Mouse (Mus musculus) kidney, adult 18-20 months (tissue): ENCODE data around the gene Slc16a10.

ENCODE experiments used
- DNase-seq: peaks from one replicate; pipeline ENCODE4 v3.0.0; 2021

Gene Slc16a10

GRCm38 (mm10) chr10:40107995-40108394, 34.1 kb downstream of the Slc16a10 start:
- DNase-seq = no peak

- DNase-seq = no peak
These were observed 36.9 kb downstream of the Slc16a10 start for GRCm38 (mm10) chr10:40105174-40105573.

GRCm38 (mm10) chr10:40103790-40104189, 38.3 kb downstream of the Slc16a10 start:
- DNase-seq = no peak

- DNase-seq = no peak
These were observed 39.1 kb downstream of the Slc16a10 start for GRCm38 (mm10) chr10:40102986-40103385.

GRCm38 (mm10) chr10:40102166-40102565, 39.9 kb downstream of the Slc16a10 start:
- DNase-seq = no peak

- no peak for DNase-seq
These were observed 43.6 kb downstream of the Slc16a10 start for GRCm38 (mm10) chr10:40098441-40098840.

GRCm38 (mm10) chr10:40097519-40097918, 44.5 kb downstream of the Slc16a10 start:
- DNase-seq = no peak

- no peak for DNase-seq
These were observed 47.3 kb downstream of the Slc16a10 start for GRCm38 (mm10) chr10:40094752-40095151.

- no peak for DNase-seq
These were observed 48.5 kb downstream of the Slc16a10 start for GRCm38 (mm10) chr10:40093526-40093925.

- no peak for DNase-seq
These were observed 50.6 kb downstream of the Slc16a10 start for GRCm38 (mm10) chr10:40091455-40091854.

GRCm38 (mm10) chr10:40090504-40091428, 51.3 kb downstream of the Slc16a10 start:
- peak; percentile 65 for DNase-seq

GRCm38 (mm10) chr10:40084332-40085093, 57.5 kb downstream of the Slc16a10 start:
- no peak for DNase-seq

GRCm38 (mm10) chr10:40083556-40083955, 58.5 kb downstream of the Slc16a10 start:
- no peak for DNase-seq

GRCm38 (mm10) chr10:40082668-40083067, 59.4 kb downstream of the Slc16a10 start:
- no peak for DNase-seq

- DNase-seq = no peak
These were observed 61.5 kb downstream of the Slc16a10 start for GRCm38 (mm10) chr10:40080533-40080932.

GRCm38 (mm10) chr10:40079256-40079655, 62.8 kb downstream of the Slc16a10 start:
- DNase-seq = no peak

GRCm38 (mm10) chr10:40077960-40078353, 64.1 kb downstream of the Slc16a10 start:
- no peak for DNase-seq

GRCm38 (mm10) chr10:40077346-40077959, 64.6 kb downstream of the Slc16a10 start:
- DNase-seq = peak; percentile 48

GRCm38 (mm10) chr10:40073608-40074007, 68.5 kb downstream of the Slc16a10 start:
- no peak for DNase-seq

GRCm38 (mm10) chr10:40070684-40071083, 71.4 kb downstream of the Slc16a10 start:
- DNase-seq = no peak

- no peak for DNase-seq
These were observed 72.8 kb downstream of the Slc16a10 start for GRCm38 (mm10) chr10:40069270-40069669.

- peak; percentile 51 for DNase-seq
These were observed 73.5 kb downstream of the Slc16a10 start for GRCm38 (mm10) chr10:40068595-40068994.

GRCm38 (mm10) chr10:40067529-40067928, 74.5 kb downstream of the Slc16a10 start:
- no peak for DNase-seq
